14 mouse cellular contexts compared by ENCODE assay signal in the genomic region with DNA sequence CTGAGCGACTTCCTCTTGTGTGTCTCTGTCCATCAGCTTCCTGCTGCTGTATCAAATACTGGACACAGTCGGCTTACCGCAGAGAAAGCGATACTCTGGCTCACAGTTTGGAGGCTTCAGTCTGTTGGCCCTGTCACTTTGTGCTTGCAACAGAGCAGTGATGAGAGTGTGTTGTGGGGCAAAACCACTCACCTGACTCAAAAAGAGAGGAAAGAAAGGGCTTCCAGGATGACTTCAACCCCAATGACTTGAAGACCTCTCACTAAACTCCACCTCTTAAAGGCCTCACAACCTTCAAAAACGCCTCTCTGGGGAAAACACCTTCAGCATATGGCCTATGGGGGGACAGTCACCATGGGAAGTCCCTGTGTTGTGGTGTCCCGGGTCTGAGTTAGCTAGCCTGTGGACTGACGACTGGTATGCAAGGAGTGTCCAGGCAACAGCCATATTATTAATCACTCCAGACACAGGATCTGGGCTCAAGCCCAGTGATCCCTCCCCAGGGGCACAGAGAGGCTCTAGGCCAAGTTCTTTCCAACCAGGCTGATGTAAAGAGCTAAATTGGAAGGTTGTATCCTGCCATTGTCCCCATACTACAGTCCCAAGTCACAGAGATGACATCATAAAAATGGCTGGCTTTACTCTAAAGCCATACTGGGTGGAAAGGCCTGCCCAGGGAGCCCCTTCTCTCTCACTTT. TPM values are rescaled to one million over a fixed set of nuclear protein-coding genes. Genes with fewer than 3 reads are reported as not detected.
DNase-seq lines count a peak whose midpoint lies in the region; ATAC-seq and TF ChIP-seq lines count a peak whose summit lies in the region.
"Had no signal": no experiment of that assay in that cellular context is flagged by ENCODE, and none has a peak within 500 bp of the region (broad histone marks: within the 10 kb centered on the region; RNA-seq: fewer than 3 reads in every experiment).

No protein-coding gene starts in this region.

- H3K4me3 ChIP-seq in lung, embryonic 16.5 days (ENCODE audit: low read length) = no peak overlapping the region
- no peak overlapping the region for H3K4me3 ChIP-seq in heart, embryonic 16.5 days (ENCODE audit: low read length)
- no peak overlapping the region for H3K4me3 ChIP-seq in limb, embryonic 14.5 days (replicated peaks; ENCODE audit: low read length)
- H3K4me3 ChIP-seq: embryonic facial prominence, embryonic 15.5 days; hindbrain, embryonic 13.5 days; layer of hippocampus, adult 2 months; neural tube, embryonic 15.5 days had no signal

- peaks cover 4% of the 10 kb centered on the region; the same call in 1 of the 2 replicates for H3K9me3 ChIP-seq in lung, embryonic 16.5 days (ENCODE audit: control insufficient read depth, low read length)
- H3K9me3 ChIP-seq in heart, embryonic 16.5 days (replicated peaks; ENCODE audit: control insufficient read depth, low read length) = peaks cover 4% of the 10 kb centered on the region
- H3K9me3 ChIP-seq in limb, embryonic 14.5 days (ENCODE audit: control insufficient read depth, low read length) = no peaks in the 10 kb centered on the region
- H3K9me3 ChIP-seq: embryonic facial prominence, embryonic 15.5 days; hindbrain, embryonic 13.5 days; neural tube, embryonic 15.5 days had no signal

- H3K27ac ChIP-seq in lung, embryonic 16.5 days (ENCODE audit: low read length) = no peak overlapping the region; the same call in 1 of the 2 replicates
- H3K27ac ChIP-seq in heart, embryonic 16.5 days (ENCODE audit: low read length) = peak overlapping the region; percentile 63
- no peak overlapping the region for H3K27ac ChIP-seq in limb, embryonic 14.5 days (replicated peaks; ENCODE audit: low read depth, low read length)
- H3K27ac ChIP-seq: embryonic facial prominence, embryonic 15.5 days; hindbrain, embryonic 13.5 days; layer of hippocampus, adult 2 months; macrophage; neural tube, embryonic 15.5 days had no signal

- H3K27me3 ChIP-seq in lung, embryonic 16.5 days (ENCODE audit: control insufficient read depth, insufficient read depth, low read depth, low read length) = no peaks in the 10 kb centered on the region
- no peaks in the 10 kb centered on the region for H3K27me3 ChIP-seq in heart, embryonic 16.5 days (ENCODE audit: control insufficient read depth, insufficient read depth, low read length)
- no peaks in the 10 kb centered on the region for H3K27me3 ChIP-seq in limb, embryonic 14.5 days (ENCODE audit: control insufficient read depth, insufficient read depth, low read length)
- H3K27me3 ChIP-seq: embryonic facial prominence, embryonic 15.5 days; hindbrain, embryonic 13.5 days; neural tube, embryonic 15.5 days had no signal

- 79% methylated on average over 7 of the region's 7 CpGs for WGBS in lung, embryonic 16.5 days
- 79% methylated on average over 7 of the region's 7 CpGs for WGBS in heart, embryonic 16.5 days
- WGBS in limb, embryonic 14.5 days = 86% methylated on average over 7 of the region's 7 CpGs

- peaks cover 17% of the 10 kb centered on the region for H3K4me1 ChIP-seq in lung, embryonic 16.5 days (replicated peaks; ENCODE audit: control insufficient read depth, insufficient read depth, low read length)
- no peaks in the 10 kb centered on the region; the same call in 1 of the 2 replicates for H3K4me1 ChIP-seq in heart, embryonic 16.5 days (ENCODE audit: control insufficient read depth, insufficient read depth, low read length)
- H3K4me1 ChIP-seq in limb, embryonic 14.5 days (ENCODE audit: control insufficient read depth, insufficient read depth, low read length) = 0 out of 2 replicates have a peak, but pooled peaks cover 7% of the 10 kb centered on the region
- H3K4me1 ChIP-seq: hindbrain, embryonic 13.5 days; neural tube, embryonic 15.5 days had no signal

- H3K4me2 ChIP-seq in lung, embryonic 16.5 days (ENCODE audit: low read depth, low read length) = no peak overlapping the region
- no peak overlapping the region for H3K4me2 ChIP-seq in heart, embryonic 16.5 days (ENCODE audit: low read depth, low read length)
- no peak overlapping the region for H3K4me2 ChIP-seq in limb, embryonic 14.5 days (replicated peaks; ENCODE audit: low read depth, low read length, severe bottlenecking)
- H3K4me2 ChIP-seq: embryonic facial prominence, embryonic 15.5 days; hindbrain, embryonic 13.5 days; neural tube, embryonic 15.5 days had no signal

- H3K36me3 ChIP-seq in lung, embryonic 16.5 days (ENCODE audit: control insufficient read depth, insufficient read depth, low read length) = no peaks in the 10 kb centered on the region
- H3K36me3 ChIP-seq in heart, embryonic 16.5 days (ENCODE audit: control insufficient read depth, insufficient read depth) = no peaks in the 10 kb centered on the region
- H3K36me3 ChIP-seq in limb, embryonic 14.5 days (ENCODE audit: control insufficient read depth, insufficient read depth, low read length) = no peaks in the 10 kb centered on the region
- H3K36me3 ChIP-seq: embryonic facial prominence, embryonic 15.5 days; hindbrain, embryonic 13.5 days; neural tube, embryonic 15.5 days had no signal

- no peak for TF ChIP-seq POLR2A in limb, embryonic 14.5 days (IDR thresholded peaks at IDR 0.05; ENCODE audit: borderline replicate concordance, extremely low read depth, insufficient read depth, insufficient read length)

- peak; percentile 55 for DNase-seq in adrenal gland, postnatal 14 days
- no peak for DNase-seq in adrenal gland, postnatal 25 days
- DNase-seq in lung, adult 18-20 months = no peak
- peak; percentile 70 for DNase-seq in limb, embryonic 14.5 days (ENCODE audit: low spot score)
- DNase-seq in cerebellum, adult 11 months = no peak
- no peak for DNase-seq in liver
- DNase-seq: cerebellum, postnatal 14 days had no signal

- peak; percentile 13; the same call in 1 of the 2 replicates for ATAC-seq in lung, embryonic 16.5 days (ENCODE audit: low read depth)
- peak; percentile 53; the same call in 1 of the 2 replicates for ATAC-seq in heart, embryonic 16.5 days (replicated peaks; ENCODE audit: extremely low read depth, insufficient read depth, low FRiP score)
- 0 out of 2 replicates have a peak, but pooled peaks have one; percentile 28 for ATAC-seq in limb, embryonic 14.5 days (ENCODE audit: low FRiP score, low read depth)

- H3K9ac ChIP-seq in lung, embryonic 16.5 days (ENCODE audit: low read length) = no peak overlapping the region
- no peak overlapping the region for H3K9ac ChIP-seq in heart, embryonic 16.5 days (ENCODE audit: low read length)
- no peak overlapping the region for H3K9ac ChIP-seq in limb, embryonic 14.5 days (ENCODE audit: low read depth, low read length, severe bottlenecking)
- H3K9ac ChIP-seq: embryonic facial prominence, embryonic 15.5 days; hindbrain, embryonic 13.5 days; neural tube, embryonic 15.5 days had no signal

RNA-seq across cellular contexts. Expression of gene Itpripl2, which starts 16.6 kb away (rescaled TPM):
- total RNA-seq in adrenal gland, postnatal 14 days (2021) = 16.6 and 18.3 TPM in 2 replicates
- total RNA-seq in adrenal gland, postnatal 25 days (2021) = 11.7 and 15.7 TPM in 2 replicates
- 6.9 and 7.5 TPM in 2 replicates for polyA plus RNA-seq in lung, embryonic 16.5 days (2015; fragmentation: Nextera tagmentation; extraction: Ambion mirVana)
- 4.1 and 4.9 TPM in 2 replicates for polyA plus RNA-seq in heart, embryonic 16.5 days (2015; fragmentation: Nextera tagmentation; extraction: Ambion mirVana)
- polyA plus RNA-seq in limb, embryonic 14.5 days (2012; rRNA removed) = 18.1 and 20.7 TPM in 2 replicates
- 5.5 and 5.7 TPM in 2 replicates for polyA plus RNA-seq in limb, embryonic 14.5 days (2014; fragmentation: Nextera tagmentation; extraction: Ambion mirVana)

RNA-seq across cellular contexts. Expression of gene Syt17, which starts 27.1 kb away (rescaled TPM):
- 7.2 and 9.4 TPM in 2 replicates for total RNA-seq in adrenal gland, postnatal 14 days (2021)
- 5.6 and 9.7 TPM in 2 replicates for total RNA-seq in adrenal gland, postnatal 25 days (2021)
- polyA plus RNA-seq in lung, embryonic 16.5 days (2015; fragmentation: Nextera tagmentation; extraction: Ambion mirVana) = 2.9 and 3.6 TPM in 2 replicates
- 1.9 and 2.1 TPM in 2 replicates for polyA plus RNA-seq in heart, embryonic 16.5 days (2015; fragmentation: Nextera tagmentation; extraction: Ambion mirVana)
- polyA plus RNA-seq in limb, embryonic 14.5 days (2012; rRNA removed) = 2.0 and 2.3 TPM in 2 replicates
- 1.6 and 1.7 TPM in 2 replicates for polyA plus RNA-seq in limb, embryonic 14.5 days (2014; fragmentation: Nextera tagmentation; extraction: Ambion mirVana)
- polyA plus RNA-seq: macrophage had no signal

RNA-seq across cellular contexts. Expression of gene Coq7, which starts 58.0 kb away (rescaled TPM):
- total RNA-seq in adrenal gland, postnatal 14 days (2021) = 65.8 and 74.6 TPM in 2 replicates
- 36.9 and 40.3 TPM in 2 replicates for total RNA-seq in adrenal gland, postnatal 25 days (2021)
- 116 and 117 TPM in 2 replicates for polyA plus RNA-seq in lung, embryonic 16.5 days (2015; fragmentation: Nextera tagmentation; extraction: Ambion mirVana)
- polyA plus RNA-seq in heart, embryonic 16.5 days (2015; fragmentation: Nextera tagmentation; extraction: Ambion mirVana) = 173 and 177 TPM in 2 replicates
- 53.0 and 60.3 TPM in 2 replicates for polyA plus RNA-seq in limb, embryonic 14.5 days (2012; rRNA removed)
- polyA plus RNA-seq in limb, embryonic 14.5 days (2014; fragmentation: Nextera tagmentation; extraction: Ambion mirVana) = 90.5 and 97.4 TPM in 2 replicates

Comparison
In these comparisons a context has a peak if more than half of its experiments do, and no peak if none do; other contexts are left out.
1. DNase-seq: peak in adrenal gland, postnatal 14 days (single experiment) and limb, embryonic 14.5 days (single experiment); none in adrenal gland, postnatal 25 days (single experiment), lung, adult 18-20 months (0 of 2), cerebellum, adult 11 months (single experiment) and liver (single experiment).
2. Peak in every context shown above with its lines, with median percentiles within 50 percentile points of each other: ATAC-seq.